Mouse (Mus musculus): Measurements from ENCODE around the gene Cdadc1. TPM values are rescaled to one million over a fixed set of nuclear protein-coding genes. Genes with fewer than 3 reads are reported as not detected.

Gene Cdadc1
- polyA plus RNA-seq, 2 experiments from 2014 or later, result 42.8 to 44.7 TPM

DNA sequence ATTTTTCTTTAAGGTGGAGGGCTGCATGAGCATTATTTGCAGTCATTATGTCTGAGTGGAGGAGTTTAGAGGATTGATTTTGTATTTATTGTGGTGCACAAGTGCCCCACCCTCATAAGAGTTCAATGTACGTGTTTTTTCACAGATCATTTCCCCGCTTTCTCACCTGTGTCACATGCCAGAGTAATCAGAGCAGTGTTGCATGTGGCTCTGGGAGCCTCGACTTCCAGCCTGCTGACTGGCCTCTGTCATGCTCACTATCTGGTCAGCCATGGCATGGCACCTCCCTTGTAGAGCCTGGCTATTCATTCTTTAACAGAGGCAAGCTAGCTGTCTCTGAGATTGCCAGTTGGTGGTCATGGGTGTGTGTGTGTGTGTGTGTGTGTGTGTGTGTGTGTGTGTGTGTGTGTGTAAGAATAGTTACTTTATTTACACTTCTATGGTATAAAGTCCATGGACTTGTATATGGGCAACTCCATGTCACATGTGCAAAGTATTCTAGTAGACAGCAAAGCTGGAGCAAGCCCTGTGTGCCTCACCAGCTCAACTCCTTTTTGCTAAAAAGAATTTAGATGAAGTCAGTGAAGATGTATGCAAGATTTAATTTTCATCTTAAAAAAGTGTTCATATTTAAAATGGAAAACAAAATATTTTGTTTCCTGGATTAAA, 54.5 kb downstream of the Cdadc1 start:
- ATAC-seq, result no peak

GRCm38 (mm10) chr14:59540761-59541160, 57.0 kb downstream of the Cdadc1 start:
- no peak for ATAC-seq

- ATAC-seq, result no peak
Measured at GRCm38 (mm10) chr14:59540230-59540629, 57.5 kb downstream of the Cdadc1 start.

DNA sequence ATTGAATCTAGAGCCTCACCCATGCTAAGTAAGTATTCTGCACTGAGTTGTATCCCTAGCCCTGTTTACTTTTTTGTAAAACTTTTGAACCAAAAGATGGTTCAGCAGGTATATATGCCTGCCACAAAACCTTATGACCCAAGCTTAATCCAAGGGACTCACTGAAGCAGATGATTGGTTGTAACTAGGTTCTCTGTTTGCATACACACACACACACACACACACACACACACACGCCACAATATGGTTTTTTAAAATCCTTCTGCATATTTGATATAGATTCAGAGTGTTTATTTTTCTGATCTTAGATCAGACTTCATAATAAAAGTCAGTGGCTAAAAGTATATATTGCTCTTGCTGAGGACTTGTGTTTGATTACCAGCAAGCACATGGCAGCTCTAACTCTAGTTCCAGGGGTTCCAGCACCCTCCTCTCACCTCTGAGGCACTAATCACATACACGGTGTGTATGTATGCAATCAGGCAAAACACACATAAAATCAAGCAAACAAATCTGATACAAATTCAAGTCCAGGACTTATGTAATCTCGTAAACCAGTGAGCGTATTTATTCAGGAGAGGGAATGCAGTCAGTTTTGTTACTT, 59.8 kb downstream of the Cdadc1 start:
- ATAC-seq, result no peak

DNA sequence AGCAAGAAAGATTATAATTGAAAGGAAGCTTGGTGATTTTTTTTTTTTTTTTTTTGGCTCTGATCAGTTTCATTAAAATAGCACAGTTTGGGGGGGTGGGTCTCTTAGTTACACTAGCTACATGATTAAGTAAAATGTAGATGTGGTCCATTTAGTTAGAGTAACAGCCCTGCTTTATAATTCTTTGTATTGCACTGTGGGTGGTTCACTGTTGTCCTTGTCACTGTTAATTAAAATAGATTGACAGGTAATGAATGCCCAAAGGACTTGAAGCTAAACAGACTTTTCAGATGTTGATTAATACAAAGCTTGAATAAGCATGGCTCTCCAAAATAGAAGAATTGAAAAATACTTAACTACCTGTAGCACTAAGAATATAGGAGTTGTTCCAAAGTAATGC, 63.9 kb downstream of the Cdadc1 start:
- ATAC-seq, result no peak

DNA sequence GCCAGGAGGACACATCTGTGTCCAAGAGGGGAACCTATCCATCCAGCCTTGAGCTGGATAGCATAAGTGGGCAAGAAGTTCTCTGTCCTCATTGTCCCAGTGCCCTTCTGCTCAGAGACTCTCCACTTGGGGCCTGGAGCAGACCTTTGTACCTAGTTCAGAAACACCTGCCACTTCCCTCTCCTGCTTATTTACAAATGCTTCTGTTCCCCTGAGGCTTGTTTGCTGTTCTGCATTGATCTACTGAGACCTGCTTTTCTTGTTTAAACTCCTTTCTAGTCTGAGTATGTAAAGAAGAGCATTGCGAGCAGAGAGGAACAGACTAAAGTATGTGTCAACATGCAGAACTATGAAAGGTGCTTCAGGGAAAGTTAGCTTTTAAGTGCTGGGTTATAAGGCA, 64.8 kb downstream of the Cdadc1 start:
- ATAC-seq, result no peak

DNA sequence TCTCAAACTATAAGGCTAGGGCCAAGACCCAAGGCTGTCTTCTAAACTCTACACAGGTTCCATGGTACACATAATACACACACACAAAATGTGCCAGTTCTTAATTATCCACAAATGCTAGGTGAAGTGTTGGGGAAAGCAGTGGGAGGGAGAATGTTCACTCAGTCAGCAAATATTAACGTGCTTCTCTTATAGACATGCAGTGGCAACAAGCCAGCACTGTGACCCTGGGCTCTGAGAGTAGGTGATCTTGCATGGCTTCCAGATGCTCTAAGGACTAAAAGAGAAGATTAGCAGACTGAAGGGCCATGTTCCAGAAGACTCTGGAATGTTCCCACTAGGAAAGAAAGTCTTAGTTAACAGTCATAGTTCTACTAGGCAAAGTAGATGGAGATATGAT, 67.0 kb downstream of the Cdadc1 start:
- no peak for ATAC-seq

GRCm38 (mm10) chr14:59525843-59526242, 71.9 kb downstream of the Cdadc1 start:
- no peak for ATAC-seq

GRCm38 (mm10) chr14:59513922-59514444, 83.8 kb downstream of the Cdadc1 start:
- ATAC-seq, result no peak

Other genes with a start within 250 kb of the Cdadc1 start
- gene Phf11d, start 232.5 kb downstream of the Cdadc1 start, polyA plus RNA-seq (2017; shearing (Covaris generic)), result 10 to 100 TPM in 1 of 2 experiments, 1 to 10 TPM in 1; 9.5 to 13.8 TPM
- 10 to 100 TPM; 25.6 TPM for gene Phf11c, start 202.6 kb downstream of the Cdadc1 start, polyA plus RNA-seq (2017; shearing (Covaris generic))
- 10 to 100 TPM; 16.0 to 18.5 TPM for gene Setdb2, start 157.1 kb downstream of the Cdadc1 start, polyA plus RNA-seq (2017; shearing (Covaris generic))
- 10 to 100 TPM; 72.0 to 72.4 TPM for gene Cab39l, start 157.0 kb downstream of the Cdadc1 start, polyA plus RNA-seq (2017; shearing (Covaris generic))
- not detected for gene Shisa2, start 27.3 kb upstream of the Cdadc1 start, polyA plus RNA-seq (2017; shearing (Covaris generic))

Measured in CD4-positive, CD25-positive, alpha-beta regulatory T cell, adult 4 months (primary cell).